Mouse (Mus musculus) hindbrain, embryonic 15.5 days (tissue): ENCODE measurements around the gene Gcsh. TPM values are rescaled to one million over a fixed set of nuclear protein-coding genes. Genes with fewer than 3 reads are reported as not detected.

Source experiments
- ATAC-seq: fragments of 200-750 bp; cut with Nextera tagmentation; 2 replicates; pipeline ENCODE4 v1.8.0; 2017; ENCODE audit warnings: low read depth, moderate number of reproducible peaks, moderate TSS enrichment; ENCODE audit not compliant: low FRiP score
- H3K27ac ChIP-seq: fragments of 300-500 bp; sonication (generic); replicated peaks from 2 replicates; pipeline ENCODE4 v1.5.1; 2015; ENCODE audit warnings: mild to moderate bottlenecking, inconsistent platforms
- H3K27me3 ChIP-seq: fragments of 300-500 bp; sonication (generic); 2 replicates; pipeline ENCODE4 v1.6.1; 2015; ENCODE audit warnings: control low read depth, inconsistent platforms
- H3K36me3 ChIP-seq: fragments of 300-500 bp; sonication (generic); 2 replicates; pipeline ENCODE4 v1.6.1; 2015; ENCODE audit warnings: control low read depth, inconsistent platforms
- H3K4me1 ChIP-seq: fragments of 300-500 bp; sonication (generic); replicated peaks from 2 replicates; pipeline ENCODE4 v1.6.1; 2015; ENCODE audit warnings: control low read depth, inconsistent platforms
- H3K4me2 ChIP-seq: fragments of 300-500 bp; sonication (generic); 2 replicates; pipeline ENCODE4 v1.6.1; 2015; ENCODE audit warnings: moderate library complexity, mild to moderate bottlenecking, inconsistent platforms
- H3K4me3 ChIP-seq: fragments of 300-500 bp; sonication (generic); 2 replicates; pipeline ENCODE4 v1.5.1; 2015; ENCODE audit warnings: mild to moderate bottlenecking, inconsistent platforms
- H3K9ac ChIP-seq: fragments of 300-500 bp; sonication (generic); 2 replicates; pipeline ENCODE4 v1.6.1; 2015; ENCODE audit warnings: inconsistent platforms
- H3K9me3 ChIP-seq: fragments of 300-500 bp; sonication (generic); 2 replicates; pipeline ENCODE4 v1.6.1; 2016; ENCODE audit warnings: control low read depth, inconsistent platforms
- WGBS: fragments of 180-500 bp; shearing (Covaris S2); methylation state at CpG from one replicate; pipeline ENCODE4 v1.1.7; 2015; 5-methylcytosine and 5-hydroxymethylcytosine counted together
- polyA plus RNA-seq: library from polyadenylated mRNA; unstranded; fragments of >200 nt; fragmentation: Nextera tagmentation; extraction: Ambion mirVana; gene quantifications from 2 replicates; pipeline ENCODE4 v1.2.1, GENCODE M21; 2015

The Gcsh gene
- polyA plus RNA-seq, 1 experiment from 2014 or later, result 96.8 TPM

DNA sequence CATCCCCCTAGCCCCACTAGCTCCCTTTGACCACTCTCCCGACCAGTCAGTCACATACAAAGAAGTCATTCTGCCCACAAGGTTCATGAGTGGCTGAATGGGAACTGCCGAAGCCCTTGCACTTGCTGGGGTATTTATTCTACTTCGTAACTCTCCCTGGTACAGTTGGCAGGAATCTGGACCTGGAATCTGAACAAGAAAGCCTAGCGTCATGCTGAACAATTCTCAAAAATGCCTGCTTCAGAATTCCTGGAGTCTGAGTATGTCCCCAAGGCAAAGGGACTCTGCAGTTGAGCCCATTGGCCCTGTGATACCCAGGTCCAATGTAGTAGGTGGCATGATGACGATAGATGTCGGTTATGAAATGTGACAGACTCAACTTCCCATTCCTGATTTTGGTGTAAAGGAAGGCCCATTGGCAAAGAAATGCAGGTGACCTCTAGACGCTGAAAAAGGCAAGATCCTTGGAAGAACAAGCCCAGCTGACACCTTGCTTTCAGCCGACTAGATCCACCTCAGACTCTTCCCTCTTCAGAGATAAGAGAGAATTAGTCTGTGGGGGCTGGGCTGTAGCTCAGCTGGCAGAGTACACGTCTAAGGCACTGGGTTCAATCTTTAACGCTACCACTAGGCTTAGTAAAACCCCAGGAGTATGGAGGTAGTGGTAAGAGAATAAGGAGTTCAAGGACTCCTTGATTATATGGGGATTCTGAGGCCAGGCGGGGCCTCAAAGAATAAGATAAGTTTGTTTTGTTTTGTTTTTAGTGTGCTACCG, 50.9 kb downstream of the Gcsh start:
- Histone ChIP-seq H3K4me1 (peaks cover 31% of the 10 kb centered on the region), H3K27me3 (no peaks in the 10 kb centered on the region), H3K9me3 (no peaks in the 10 kb centered on the region), H3K27ac (no peak overlapping the region), H3K4me3 (peak overlapping the region; percentile 73; the same call in 1 of the 2 replicates), H3K36me3 (no peaks in the 10 kb centered on the region), H3K9ac (no peak overlapping the region), H3K4me2 (peak overlapping the region; percentile 76)
- ATAC-seq, result peak; percentile 14; the same call in 1 of the 2 replicates
- WGBS, result 79% methylated on average over 12 of the region's 12 CpGs

DNA sequence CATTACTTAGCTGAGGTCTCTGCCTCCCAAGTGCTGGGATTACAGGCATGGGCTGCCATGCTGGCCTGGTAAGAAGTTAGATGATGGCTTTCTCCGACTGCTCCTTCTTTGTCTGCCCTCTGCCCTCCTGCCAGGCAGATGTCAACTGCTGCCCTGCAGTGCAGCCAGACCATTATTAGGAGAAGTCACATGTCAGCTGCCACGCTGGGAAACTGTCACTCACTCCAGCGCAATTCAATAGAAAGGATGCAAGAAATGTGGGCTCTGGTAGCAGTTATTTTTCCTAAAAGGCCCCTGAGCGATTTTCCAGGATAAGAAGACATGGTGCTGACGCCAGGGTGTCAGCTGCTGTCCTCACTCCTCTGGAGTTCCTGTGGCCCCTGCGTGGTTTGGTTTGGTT, 57.8 kb downstream of the Gcsh start:
- Histone ChIP-seq H3K4me3 (no peak overlapping the region), H3K36me3 (no peaks in the 10 kb centered on the region), H3K4me2 (no peak overlapping the region), H3K9ac (no peak overlapping the region), H3K27ac (no peak overlapping the region), H3K4me1 (no peaks in the 10 kb centered on the region), H3K27me3 (no peaks in the 10 kb centered on the region), H3K9me3 (no peaks in the 10 kb centered on the region)
- 33% methylated on average over 6 of the region's 6 CpGs for WGBS
- no peak for ATAC-seq

DNA sequence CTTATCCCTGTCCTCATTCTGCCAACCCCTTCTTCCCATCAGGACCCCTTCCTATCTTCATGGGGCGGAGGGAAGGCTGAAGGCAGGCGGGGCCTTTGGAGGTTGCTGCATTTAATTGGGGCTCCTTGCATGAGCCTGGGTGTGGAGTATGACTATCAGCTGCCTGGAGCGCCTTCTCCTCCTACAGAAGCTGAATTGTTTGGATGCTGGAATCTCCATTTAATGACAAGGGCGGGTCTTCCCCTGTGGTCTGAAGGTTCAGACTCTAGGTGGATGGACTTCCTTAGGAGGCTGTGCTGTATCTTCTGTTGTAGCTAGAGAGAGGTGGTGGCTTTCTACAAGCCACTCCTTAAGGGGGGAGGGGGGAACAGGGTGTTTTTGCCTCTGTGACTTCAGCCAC, 58.4 kb downstream of the Gcsh start:
- ATAC-seq, result no peak

More for the DNA sequence above, 58.4 kb downstream of the Gcsh start:
- Histone ChIP-seq H3K9me3 (no peaks in the 10 kb centered on the region), H3K36me3 (no peaks in the 10 kb centered on the region), H3K27me3 (no peaks in the 10 kb centered on the region), H3K4me1 (no peaks in the 10 kb centered on the region), H3K27ac (no peak overlapping the region), H3K4me2 (no peak overlapping the region), H3K9ac (no peak overlapping the region), H3K4me3 (no peak overlapping the region)
- 99% methylated on average over 4 of the region's 4 CpGs for WGBS

Other genes starting within 250 kb of the Gcsh start
- gene Cmc2, start 72.1 kb downstream of the Gcsh start, polyA plus RNA-seq, result 28.3 and 35.3 TPM in 2 replicates
- 10.1 and 11.1 TPM in 2 replicates for gene Cenpn, start 71.8 kb downstream of the Gcsh start, polyA plus RNA-seq
- gene Atmin, start 50.1 kb downstream of the Gcsh start, polyA plus RNA-seq, result 19.3 and 22.7 TPM in 2 replicates
- 8.1 and 8.5 TPM in 2 replicates for gene 1700030J22Rik, start 14.6 kb downstream of the Gcsh start, polyA plus RNA-seq
- gene Pkd1l2, start 88.9 kb upstream of the Gcsh start, polyA plus RNA-seq, result 0.04 and 0.16 TPM in 2 replicates
- 0.21 and 0.32 TPM in 2 replicates for gene Bco1, start 102.3 kb upstream of the Gcsh start, polyA plus RNA-seq
- gene Gan, start 164.6 kb upstream of the Gcsh start, polyA plus RNA-seq, result 3.0 TPM in 2 replicates